Mouse (Mus musculus) MN1 (cell line): Measurements from ENCODE around the gene 1600012H06Rik.
A peak's percentile ranks its signal among the peaks of the same experiment; 100 is the strongest.
"Not testable (repeated sequence)": the region's sequence is repeated elsewhere in the genome, so short reads cannot be mapped to it uniquely, and the experiment has no call there.

Source experiments
- DNase-seq: peaks from one replicate; pipeline ENCODE4 v3.0.0-alpha.2; 2016; ENCODE audit warnings: low spot score

Gene 1600012H06Rik

DNA sequence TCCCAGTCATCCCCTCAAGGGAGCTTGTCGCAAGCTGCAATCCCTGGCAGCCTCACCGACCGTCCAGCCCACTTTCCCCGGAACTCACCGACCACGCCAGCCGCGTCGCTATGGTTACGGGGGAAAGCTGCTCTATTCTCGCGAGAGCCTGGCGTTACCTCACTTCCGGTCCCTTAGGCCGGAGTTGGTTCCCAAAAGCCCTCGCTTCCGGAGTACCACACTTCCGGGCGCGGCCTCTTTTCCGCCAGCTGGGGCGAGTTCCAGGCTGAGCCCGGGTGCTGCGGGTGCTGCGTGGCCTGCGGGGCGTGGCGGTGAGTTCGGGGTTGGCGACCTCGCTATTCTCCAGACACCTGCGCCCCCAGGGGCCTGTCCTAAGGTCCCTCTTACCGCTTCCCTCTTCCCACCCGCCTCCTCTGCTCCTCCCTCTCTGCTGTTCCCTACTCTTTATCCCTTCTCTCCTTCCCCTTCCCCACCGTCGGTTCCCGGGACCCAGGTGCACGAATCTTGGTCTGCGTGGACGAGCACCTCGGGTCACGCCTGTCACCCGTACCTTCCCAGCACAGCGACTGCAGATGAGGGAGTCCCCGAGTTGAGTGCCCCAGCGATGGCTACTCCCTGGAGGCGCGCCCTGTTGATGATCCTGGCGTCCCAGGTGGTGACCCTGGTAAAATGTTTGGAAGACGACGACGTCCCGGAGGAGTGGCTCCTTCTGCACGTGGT is at the start of gene 1600012H06Rik, which contains the start of gene Wdr27:
TSS of gene 1600012H06Rik (plus strand) at position 176 of the 720 bp plus-strand sequence.
TSS of gene Wdr27 (minus strand) at position 150 of the 720 bp plus-strand sequence.
- DNase-seq: peak; percentile 100

DNA sequence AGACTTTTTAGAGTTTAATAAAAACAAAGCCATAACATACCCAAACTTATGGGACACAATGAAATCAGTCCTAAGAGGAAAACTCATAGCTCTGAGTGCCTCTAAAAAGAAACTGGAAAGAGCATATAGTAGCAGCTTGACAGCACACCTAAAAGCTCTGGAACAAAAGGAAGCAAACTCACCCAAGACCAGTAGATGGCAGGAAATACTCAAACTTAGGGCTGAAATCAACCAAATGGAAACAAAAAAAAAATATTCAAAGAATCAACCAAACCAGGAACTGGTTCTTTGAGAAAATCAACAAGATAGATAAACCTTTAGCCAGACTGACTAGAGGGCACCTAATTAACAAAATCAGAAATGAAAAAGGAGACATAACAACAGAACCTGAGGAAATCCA is 47.9 kb upstream of the 1600012H06Rik start:
- DNase-seq: not testable (repeated sequence)

DNA sequence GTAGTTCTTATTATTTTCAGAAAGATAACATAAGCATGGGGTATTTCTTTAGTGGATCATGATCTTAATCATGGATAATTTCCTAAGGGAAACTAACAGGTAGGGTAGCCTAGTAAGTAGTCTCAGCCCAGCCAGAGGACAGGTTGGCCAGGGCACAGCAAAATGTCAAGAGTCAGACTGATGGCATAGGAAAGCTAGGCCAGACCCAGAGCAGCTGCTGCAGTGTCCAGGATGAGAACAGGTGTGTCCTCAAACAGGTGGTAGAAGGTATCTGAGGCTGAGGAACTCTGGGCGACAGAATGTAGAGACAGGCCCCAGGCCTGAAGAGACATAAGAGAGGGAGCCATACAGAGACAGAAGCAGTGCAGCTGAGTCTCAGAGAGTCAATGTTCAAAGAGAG is 44.0 kb upstream of the 1600012H06Rik start:
- no peak for DNase-seq

DNA sequence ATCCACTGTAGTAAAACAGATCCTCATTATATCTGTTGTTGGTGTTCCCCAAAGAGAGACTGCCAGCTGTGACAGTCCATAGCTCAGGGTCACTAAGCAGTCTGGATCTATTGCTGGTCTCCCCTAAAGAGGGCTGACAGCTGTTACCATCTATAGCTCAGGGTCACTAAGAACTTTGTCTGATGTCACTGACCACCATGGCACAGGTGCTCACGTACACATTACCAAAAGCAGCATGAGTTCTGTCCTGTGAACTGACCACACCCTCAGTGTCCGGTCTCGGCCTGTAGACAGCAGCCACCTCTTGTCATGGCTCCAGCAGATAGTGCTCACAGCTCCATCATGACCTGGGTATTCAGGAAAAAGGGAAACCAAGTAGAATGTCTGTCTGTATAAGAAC is 39.8 kb upstream of the 1600012H06Rik start:
- no peak for DNase-seq

DNA sequence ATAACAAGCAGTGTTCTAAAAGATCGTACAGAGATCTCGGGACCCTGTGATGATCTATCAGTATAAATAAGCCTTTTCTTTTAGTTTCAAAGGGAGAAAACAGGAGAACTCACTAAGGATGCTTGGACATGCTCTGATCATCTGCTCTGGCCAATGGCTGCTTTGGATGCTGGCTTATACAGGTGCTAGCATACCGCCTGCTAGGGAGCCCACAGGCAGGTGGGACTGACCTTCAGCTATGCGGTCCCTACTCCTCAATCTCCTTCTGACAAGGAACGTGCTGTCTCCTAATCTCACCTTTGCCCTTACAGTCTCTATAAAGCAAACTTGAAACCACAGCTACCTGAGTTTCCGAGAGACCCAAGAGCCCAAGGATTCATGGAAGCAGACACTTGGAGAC is 38.8 kb upstream of the 1600012H06Rik start:
- DNase-seq: no peak

DNA sequence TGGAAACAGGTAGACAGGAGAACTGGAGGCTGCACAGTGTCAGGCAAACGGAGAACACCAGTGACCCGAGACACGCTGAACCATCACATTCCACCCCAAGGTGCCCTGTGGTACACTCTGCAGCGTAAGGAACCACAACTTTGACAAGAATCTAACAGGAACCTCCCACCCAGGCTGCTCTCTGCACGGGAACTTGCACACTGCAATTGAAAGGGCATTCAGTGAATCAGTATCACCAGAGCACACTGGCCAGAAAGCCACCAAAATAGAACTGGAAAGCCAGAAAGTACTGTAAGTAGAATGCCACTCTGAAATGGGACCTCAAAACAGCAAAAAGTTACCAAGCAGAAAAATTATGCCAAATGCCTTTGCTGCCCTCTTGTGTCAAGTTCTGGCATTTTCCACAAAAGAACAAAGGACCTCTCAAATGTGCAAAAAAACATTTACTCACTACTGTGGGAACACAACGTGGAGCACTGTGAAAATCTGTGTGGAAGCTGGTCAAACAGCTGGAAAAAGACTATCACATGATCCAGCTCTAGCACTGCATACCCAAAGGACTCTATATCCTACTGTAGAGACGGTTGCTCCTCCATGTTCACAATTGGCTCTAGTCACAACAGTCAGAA is 38.2 kb upstream of the 1600012H06Rik start:
- peak; percentile 69 for DNase-seq

- no peak for DNase-seq
Measured at GRCm38 (mm10) chr17:14906611-14907010, 36.4 kb upstream of the 1600012H06Rik start.

DNA sequence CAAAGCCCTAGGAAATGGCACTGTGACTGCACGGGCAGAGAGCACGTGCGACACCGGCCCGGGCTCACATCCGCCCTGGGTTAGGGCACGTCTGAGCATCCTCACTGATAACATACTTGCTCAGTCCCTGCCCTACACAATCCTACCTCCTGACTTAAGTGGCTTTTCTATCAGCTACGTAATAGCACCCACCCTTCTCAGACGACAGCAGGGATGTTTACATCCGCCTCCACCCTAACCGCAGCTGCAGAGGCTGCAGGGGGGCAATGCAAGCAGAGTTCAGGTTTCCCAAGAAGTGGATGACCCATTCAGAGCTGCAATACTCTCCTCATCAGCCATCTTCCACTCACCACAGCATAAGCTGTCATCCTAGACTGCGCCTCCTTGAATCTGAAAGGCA is 35.8 kb upstream of the 1600012H06Rik start:
- no peak for DNase-seq

DNA sequence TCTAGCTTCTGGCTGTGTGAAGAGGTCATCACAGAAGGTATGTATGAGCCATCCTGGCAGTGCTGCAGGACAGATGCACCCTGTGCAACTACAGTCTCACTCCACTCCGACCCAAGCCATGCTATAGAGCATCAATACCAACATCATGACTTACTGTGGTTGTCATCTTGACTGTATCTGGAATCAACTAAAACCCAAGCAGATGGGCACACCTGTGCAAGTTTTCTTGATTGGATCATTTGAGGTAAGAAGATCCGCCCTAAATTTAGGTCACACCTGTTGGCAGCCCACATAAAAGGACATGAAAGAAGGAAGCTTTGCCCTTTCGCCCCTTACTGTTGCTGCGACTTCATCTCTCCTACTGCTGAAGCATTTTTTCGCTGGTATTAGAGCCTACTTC is 33.7 kb upstream of the 1600012H06Rik start:
- no peak for DNase-seq

GRCm38 (mm10) chr17:14910771-14911170 is 32.2 kb upstream of the 1600012H06Rik start:
- DNase-seq: no peak

- DNase-seq: no peak
Measured at GRCm38 (mm10) chr17:14912420-14912819, 30.6 kb upstream of the 1600012H06Rik start.

GRCm38 (mm10) chr17:14912981-14913380 is 30.0 kb upstream of the 1600012H06Rik start:
- DNase-seq: no peak

GRCm38 (mm10) chr17:14914401-14914800 is 28.6 kb upstream of the 1600012H06Rik start:
- no peak for DNase-seq

GRCm38 (mm10) chr17:14917866-14918265 is 25.1 kb upstream of the 1600012H06Rik start:
- DNase-seq: no peak

DNA sequence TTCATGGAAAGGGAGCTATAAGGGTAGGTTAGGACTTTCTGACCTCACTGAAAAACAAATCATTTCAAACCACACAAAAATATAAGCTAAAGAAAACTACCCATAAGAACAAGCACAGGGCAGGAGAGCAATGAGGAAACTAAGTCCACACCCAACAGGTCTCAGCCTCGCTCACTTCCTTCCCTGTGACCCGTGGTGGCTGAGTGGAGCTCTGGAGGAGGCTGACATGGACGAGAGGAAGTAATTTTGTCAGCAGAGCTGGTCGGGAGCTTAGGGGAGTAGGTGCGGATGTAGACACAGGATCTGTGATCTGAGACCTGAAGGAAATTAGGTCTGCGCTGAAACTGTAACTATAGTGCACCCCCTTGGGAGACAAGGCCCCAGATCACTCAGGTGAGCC is 21.4 kb upstream of the 1600012H06Rik start:
- no peak for DNase-seq

GRCm38 (mm10) chr17:14927644-14928218 is 15.3 kb upstream of the 1600012H06Rik start:
- DNase-seq: no peak

GRCm38 (mm10) chr17:14928631-14929030 is 14.4 kb upstream of the 1600012H06Rik start:
- no peak for DNase-seq

GRCm38 (mm10) chr17:14930697-14931096 is 12.3 kb upstream of the 1600012H06Rik start:
- DNase-seq: no peak

- no peak for DNase-seq
Measured at GRCm38 (mm10) chr17:14931469-14931868, 11.5 kb upstream of the 1600012H06Rik start.

DNA sequence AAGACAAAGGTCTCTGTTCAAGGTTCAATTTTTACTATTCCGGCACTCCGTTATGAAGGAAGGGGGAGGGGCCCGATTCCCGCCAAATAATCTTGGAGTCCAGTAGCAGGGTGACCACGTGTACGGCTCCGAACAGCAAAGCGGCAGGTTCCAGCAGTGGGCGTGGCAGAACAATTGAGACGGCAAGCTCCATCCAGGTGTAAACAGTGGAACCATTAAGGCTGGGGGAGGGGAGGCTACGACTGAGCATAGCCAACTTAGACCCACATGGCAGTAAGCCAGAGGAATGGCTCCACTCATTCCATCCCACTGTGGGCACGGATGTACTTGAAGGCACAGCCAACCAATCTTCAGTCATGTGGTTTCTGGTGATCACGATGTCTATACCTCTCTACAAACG is 7.7 kb upstream of the 1600012H06Rik start:
- DNase-seq: not testable (repeated sequence)

GRCm38 (mm10) chr17:14935841-14936605 is 7.0 kb upstream of the 1600012H06Rik start:
- DNase-seq: no peak

DNA sequence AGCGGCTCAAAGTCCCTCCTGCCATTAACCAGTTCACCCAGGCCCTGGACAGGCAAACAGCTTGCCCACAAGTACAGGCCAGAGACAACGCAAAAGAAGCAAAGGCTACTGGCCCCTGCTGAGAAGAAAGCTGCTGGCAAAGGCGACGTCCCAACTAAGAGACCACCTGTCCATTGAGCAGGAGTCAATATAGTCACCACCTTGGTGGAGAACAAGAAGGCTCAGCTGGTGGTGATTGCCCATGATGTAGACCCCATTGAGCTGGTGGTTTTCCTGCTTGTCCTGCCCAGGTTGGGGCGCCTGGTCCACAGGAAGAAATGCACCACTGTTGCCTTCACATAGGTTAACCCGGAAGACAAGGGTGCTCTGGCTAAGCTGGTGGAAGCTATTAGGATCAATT is 803 bp upstream of the 1600012H06Rik start:
- not testable (repeated sequence) for DNase-seq

GRCm38 (mm10) chr17:14943729-14944059 is 710 bp downstream of the 1600012H06Rik start:
- DNase-seq: no peak
